ENCODE assay signal across 8 mouse cellular contexts in genomic region chr2:174344996-174345395, GRCm38 (mm10). TPM values are rescaled to one million over a fixed set of nuclear protein-coding genes. Genes with fewer than 3 reads are reported as not detected.
DNase-seq lines count a peak whose midpoint lies in the region; ATAC-seq and TF ChIP-seq lines count a peak whose summit lies in the region.

No protein-coding gene starts in this region.

- WGBS in forebrain, embryonic 14.5 days = 95% methylated on average over 16 of the region's 16 CpGs
- WGBS in forebrain, embryonic 13.5 days = 97% methylated on average over 16 of the region's 16 CpGs
- WGBS in kidney, embryonic 14.5 days = 95% methylated on average over 16 of the region's 16 CpGs
- 90% methylated on average over 16 of the region's 16 CpGs for WGBS in hindbrain, embryonic 16.5 days
- 92% methylated on average over 16 of the region's 16 CpGs for WGBS in cerebellum, adult 2 months

- H3K4me2 ChIP-seq in forebrain, embryonic 14.5 days (ENCODE audit: low read length) = no peak overlapping the region
- H3K4me2 ChIP-seq in forebrain, embryonic 13.5 days = no peak overlapping the region
- H3K4me2 ChIP-seq in kidney, embryonic 14.5 days (replicated peaks; ENCODE audit: low read depth, low read length) = no peak overlapping the region
- no peak overlapping the region for H3K4me2 ChIP-seq in hindbrain, embryonic 16.5 days (ENCODE audit: low read length)

- H3K9me3 ChIP-seq in forebrain, embryonic 14.5 days (replicated peaks; ENCODE audit: control insufficient read depth, low read length) = no peaks in the 10 kb centered on the region
- H3K9me3 ChIP-seq in forebrain, embryonic 13.5 days (replicated peaks) = no peaks in the 10 kb centered on the region
- no peaks in the 10 kb centered on the region for H3K9me3 ChIP-seq in kidney, embryonic 14.5 days (ENCODE audit: control insufficient read depth, low read length)
- no peaks in the 10 kb centered on the region for H3K9me3 ChIP-seq in hindbrain, embryonic 16.5 days (ENCODE audit: control insufficient read depth, low read length)

- no peaks in the 10 kb centered on the region for H3K27me3 ChIP-seq in forebrain, embryonic 14.5 days (replicated peaks; ENCODE audit: control insufficient read depth, insufficient read depth, low read length)
- no peaks in the 10 kb centered on the region for H3K27me3 ChIP-seq in forebrain, embryonic 13.5 days
- H3K27me3 ChIP-seq in kidney, embryonic 14.5 days (ENCODE audit: control insufficient read depth, insufficient read depth, low read length) = no peaks in the 10 kb centered on the region
- no peaks in the 10 kb centered on the region for H3K27me3 ChIP-seq in hindbrain, embryonic 16.5 days (replicated peaks; ENCODE audit: control insufficient read depth, insufficient read depth, low read length)
- no peaks in the 10 kb centered on the region for H3K27me3 ChIP-seq in cerebellum, adult 2 months (ENCODE audit: control insufficient read depth, insufficient read depth, low read length)

- TF ChIP-seq CTCF in cerebellum, adult 2 months (IDR thresholded peaks at IDR 0.05; ENCODE audit: borderline replicate concordance, insufficient read depth, low read depth, low read length) = no peak

- H3K4me3 ChIP-seq in forebrain, embryonic 14.5 days (ENCODE audit: low read depth, low read length) = no peak overlapping the region
- no peak overlapping the region for H3K4me3 ChIP-seq in forebrain, embryonic 13.5 days
- H3K4me3 ChIP-seq in kidney, embryonic 14.5 days (ENCODE audit: low read length) = no peak overlapping the region
- H3K4me3 ChIP-seq in hindbrain, embryonic 16.5 days (ENCODE audit: low read length) = no peak overlapping the region
- H3K4me3 ChIP-seq in cerebellum, adult 2 months (replicated peaks; ENCODE audit: insufficient read depth, low read depth, low read length) = no peak overlapping the region

- TF ChIP-seq POLR2A in cerebellum, adult 2 months (IDR thresholded peaks at IDR 0.05; ENCODE audit: borderline replicate concordance, insufficient read depth, low read length) = no peak

- H3K36me3 ChIP-seq in forebrain, embryonic 14.5 days (ENCODE audit: control insufficient read depth, insufficient read depth, low read length) = peaks cover 40% of the 10 kb centered on the region
- peaks cover 44% of the 10 kb centered on the region for H3K36me3 ChIP-seq in forebrain, embryonic 13.5 days (ENCODE audit: poor library complexity, severe bottlenecking)
- peaks cover 53% of the 10 kb centered on the region for H3K36me3 ChIP-seq in kidney, embryonic 14.5 days (ENCODE audit: control insufficient read depth, insufficient read depth, low read length)
- H3K36me3 ChIP-seq in hindbrain, embryonic 16.5 days (ENCODE audit: control insufficient read depth, insufficient read depth, low read length) = peaks cover 27% of the 10 kb centered on the region

- peaks cover 25% of the 10 kb centered on the region for H3K4me1 ChIP-seq in forebrain, embryonic 14.5 days (ENCODE audit: control insufficient read depth, insufficient read depth, low read length)
- peaks cover 48% of the 10 kb centered on the region for H3K4me1 ChIP-seq in forebrain, embryonic 13.5 days
- peaks cover 38% of the 10 kb centered on the region for H3K4me1 ChIP-seq in kidney, embryonic 14.5 days (ENCODE audit: control insufficient read depth, insufficient read depth, low read length)
- peaks cover 31% of the 10 kb centered on the region for H3K4me1 ChIP-seq in hindbrain, embryonic 16.5 days (ENCODE audit: control insufficient read depth, insufficient read depth, low read depth, low read length)
- peaks cover 23% of the 10 kb centered on the region for H3K4me1 ChIP-seq in cerebellum, adult 2 months (ENCODE audit: control insufficient read depth, insufficient read depth, low read length)

- no peak for DNase-seq in forebrain, embryonic 14.5 days (ENCODE audit: low spot score)
- DNase-seq in kidney, postnatal 25 days = no peak
- DNase-seq in 3134 (ENCODE audit: extremely low read depth, insufficient read length, low spot score) = peak; percentile 14
- no peak for DNase-seq in cerebellum, adult 2 months
- DNase-seq in right cerebral cortex, postnatal 14 days = no peak

- peak overlapping the region; percentile 18; the same call in 1 of the 2 replicates for H3K27ac ChIP-seq in forebrain, embryonic 14.5 days (ENCODE audit: low read depth, low read length)
- no peak overlapping the region for H3K27ac ChIP-seq in forebrain, embryonic 13.5 days
- H3K27ac ChIP-seq in kidney, embryonic 14.5 days (ENCODE audit: low read depth, low read length) = peak overlapping the region; percentile 39; the same call in 1 of the 2 replicates
- H3K27ac ChIP-seq in hindbrain, embryonic 16.5 days (ENCODE audit: low read depth, low read length) = peak overlapping the region; percentile 44; the same call in 1 of the 2 replicates
- H3K27ac ChIP-seq in cerebellum, adult 2 months (ENCODE audit: insufficient read depth, low read length) = no peak overlapping the region

- H3K9ac ChIP-seq in forebrain, embryonic 14.5 days (ENCODE audit: low read length) = no peak overlapping the region
- H3K9ac ChIP-seq in forebrain, embryonic 13.5 days = no peak overlapping the region
- H3K9ac ChIP-seq in kidney, embryonic 14.5 days (ENCODE audit: low read depth, low read length) = no peak overlapping the region
- H3K9ac ChIP-seq in hindbrain, embryonic 16.5 days (ENCODE audit: low read depth, low read length) = no peak overlapping the region

- no peak for ATAC-seq in forebrain, embryonic 14.5 days
- ATAC-seq in forebrain, embryonic 13.5 days = no peak
- no peak for ATAC-seq in kidney, embryonic 14.5 days (ENCODE audit: low FRiP score, low TSS enrichment)
- ATAC-seq in hindbrain, embryonic 16.5 days = no peak

RNA-seq across cellular contexts. Expression of gene Gm20721, which starts 1.5 kb away (rescaled TPM):
- polyA plus RNA-seq in forebrain, embryonic 14.5 days (2014; fragmentation: Nextera tagmentation; extraction: Ambion mirVana) = 5.9 and 6.3 TPM in 2 replicates
- polyA plus RNA-seq in forebrain, embryonic 13.5 days (2015; fragmentation: Nextera tagmentation; extraction: Ambion mirVana) = 9.4 TPM in 2 replicates
- 10.1 and 15.0 TPM in 2 replicates for polyA plus RNA-seq in kidney, embryonic 14.5 days (2014; fragmentation: Nextera tagmentation; extraction: Ambion mirVana)
- 15.1 and 23.5 TPM in 2 replicates for polyA plus RNA-seq in hindbrain, embryonic 16.5 days (2015; fragmentation: Nextera tagmentation; extraction: Ambion mirVana)
- polyA plus RNA-seq in cerebellum, adult 2 months (2012; rRNA removed) = 0.06 and 0.07 TPM in 2 replicates

Comparison
In these comparisons a context has a peak if more than half of its experiments do, and no peak if none do; other contexts are left out.
1. H3K27ac ChIP-seq: peak in forebrain, embryonic 14.5 days (single experiment), kidney, embryonic 14.5 days (single experiment) and hindbrain, embryonic 16.5 days (single experiment); none in forebrain, embryonic 13.5 days (single experiment) and cerebellum, adult 2 months (single experiment).